Mouse (Mus musculus) stomach, embryonic 15.5 days (tissue): ENCODE data around the gene Rpl22l1. TPM values are rescaled to one million over a fixed set of nuclear protein-coding genes. Genes with fewer than 3 reads are reported as not detected.
"Not testable (repeated sequence)": the region's sequence is repeated elsewhere in the genome, so short reads cannot be mapped to it uniquely, and the experiment has no call there.

Source experiments
- ATAC-seq: fragments of 200-750 bp; cut with Nextera tagmentation; 2 replicates; pipeline ENCODE4 v1.8.0; 2017; ENCODE audit warnings: low read depth, moderate number of reproducible peaks, moderate TSS enrichment; ENCODE audit not compliant: insufficient read depth, low FRiP score
- H3K27ac ChIP-seq: fragments of 300-500 bp; sonication (generic); 2 replicates; pipeline ENCODE4 v1.5.1; 2015; ENCODE audit warnings: mild to moderate bottlenecking, inconsistent platforms
- H3K27me3 ChIP-seq: fragments of 300-500 bp; sonication (generic); replicated peaks from 2 replicates; pipeline ENCODE4 v1.6.1; 2015; ENCODE audit warnings: inconsistent platforms
- H3K36me3 ChIP-seq: fragments of 300-500 bp; sonication (generic); 2 replicates; pipeline ENCODE4 v1.6.1; 2015; ENCODE audit warnings: inconsistent platforms
- H3K4me1 ChIP-seq: fragments of 300-500 bp; sonication (generic); 2 replicates; pipeline ENCODE4 v1.6.1; 2015; ENCODE audit warnings: inconsistent platforms
- H3K4me2 ChIP-seq: fragments of 300-500 bp; sonication (generic); 2 replicates; pipeline ENCODE4 v1.6.1; 2015; ENCODE audit warnings: mild to moderate bottlenecking, inconsistent platforms
- H3K4me3 ChIP-seq: fragments of 300-500 bp; sonication (generic); replicated peaks from 2 replicates; pipeline ENCODE4 v1.5.1; 2015; ENCODE audit warnings: inconsistent platforms
- H3K9ac ChIP-seq: fragments of 300-500 bp; sonication (generic); 2 replicates; pipeline ENCODE4 v1.6.1; 2015; ENCODE audit warnings: inconsistent platforms
- H3K9me3 ChIP-seq: fragments of 300-500 bp; sonication (generic); 2 replicates; pipeline ENCODE4 v1.6.1; 2016; ENCODE audit warnings: inconsistent platforms
- WGBS: fragments of 180-500 bp; shearing (Covaris S2); methylation state at CpG from one replicate; pipeline ENCODE4 v1.1.7; 2015; 5-methylcytosine and 5-hydroxymethylcytosine counted together
- polyA plus RNA-seq: library from polyadenylated mRNA; unstranded; fragments of >200 nt; fragmentation: Nextera tagmentation; extraction: Ambion mirVana; gene quantifications from 2 replicates; pipeline ENCODE4 v1.2.1, GENCODE M21; 2015

Rpl22l1 gene
- polyA plus RNA-seq, 1 experiment from 2014 or later: 456 TPM

- H3K27ac ChIP-seq: no peak overlapping the region
- H3K27me3 ChIP-seq: no peaks in the 10 kb centered on the region
- no peak overlapping the region for H3K4me3 ChIP-seq
- H3K4me1 ChIP-seq: no peaks in the 10 kb centered on the region
- H3K9ac ChIP-seq: no peak overlapping the region
- ATAC-seq: no peak
- no peaks in the 10 kb centered on the region for H3K9me3 ChIP-seq
- WGBS: 51% methylated on average over 8 of the region's 8 CpGs
- no peak overlapping the region for H3K4me2 ChIP-seq
- H3K36me3 ChIP-seq: no peaks in the 10 kb centered on the region
Observed at GRCm38 (mm10) chr3:28843231-28843630, 38.0 kb downstream of the Rpl22l1 start.

GRCm38 (mm10) chr3:28847115-28847514, 41.9 kb downstream of the Rpl22l1 start:
- no peak overlapping the region for H3K4me2 ChIP-seq
- no peaks in the 10 kb centered on the region for H3K36me3 ChIP-seq
- no peaks in the 10 kb centered on the region for H3K4me1 ChIP-seq
- H3K9me3 ChIP-seq: no peaks in the 10 kb centered on the region
- H3K27me3 ChIP-seq: no peaks in the 10 kb centered on the region
- no peak overlapping the region for H3K4me3 ChIP-seq
- H3K27ac ChIP-seq: no peak overlapping the region
- ATAC-seq: no peak
- H3K9ac ChIP-seq: no peak overlapping the region

- not testable (repeated sequence) for H3K9me3 ChIP-seq, ATAC-seq, H3K27me3 ChIP-seq, H3K27ac ChIP-seq, H3K4me2 ChIP-seq, H3K9ac ChIP-seq, H3K4me1 ChIP-seq, H3K36me3 ChIP-seq, H3K4me3 ChIP-seq
- 89% methylated on average over 3 of the region's 3 CpGs for WGBS
Observed at GRCm38 (mm10) chr3:28852174-28852573, 46.9 kb downstream of the Rpl22l1 start.

Other genes starting within 250 kb of the Rpl22l1 start
- gene Slc2a2, start 107.5 kb upstream of the Rpl22l1 start, polyA plus RNA-seq: 3.9 and 5.6 TPM in 2 replicates
- 4.3 and 4.7 TPM in 2 replicates for gene Eif5a2, start 24.2 kb upstream of the Rpl22l1 start, polyA plus RNA-seq
- not detected in 2 replicates for gene Gm1527, start 87.2 kb downstream of the Rpl22l1 start, polyA plus RNA-seq